Mouse (Mus musculus): ENCODE measurements at regions not wholly inside any gene's neighbourhood (a gene's known extent, or its start where the extent isn't known, plus 50 kb on each side); places are given as distances from the start of the nearest gene placed in this dataset.

DNA sequence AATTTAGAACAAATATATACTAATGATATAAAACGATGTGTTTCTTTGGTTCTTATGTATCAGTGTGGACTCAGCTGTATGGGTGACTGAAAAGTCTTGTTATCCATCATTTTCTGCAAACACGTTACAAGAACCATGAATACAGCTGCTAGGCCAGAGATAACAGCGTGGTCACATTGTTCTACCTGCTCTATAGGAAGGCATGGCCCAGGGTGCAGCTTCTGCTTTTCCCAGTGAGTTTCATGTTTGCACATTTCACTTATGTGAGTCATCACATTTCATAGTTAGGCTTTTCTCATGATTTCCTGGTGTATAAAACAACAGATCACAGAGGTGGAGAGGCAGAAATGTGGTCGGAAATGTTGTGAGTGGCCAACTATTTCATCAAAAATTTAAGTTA is 306.8 kb downstream of the Otol1 start:
- no peak for TF ChIP-seq POLR2A (IDR thresholded peaks at IDR 0.05; ENCODE audit: extremely low read depth, insufficient read depth, low read length)
- no peak for TF ChIP-seq CTCF (IDR thresholded peaks at IDR 0.05; ENCODE audit: low read depth, low read length)
